Mouse (Mus musculus): ENCODE measurements around the gene Sec14l1. TPM values are rescaled to one million over a fixed set of nuclear protein-coding genes. Genes with fewer than 3 reads are reported as not detected.

Sec14l1 gene
- polyA plus RNA-seq, 1 experiment from 2014 or later, result 63.0 TPM

GRCm38 (mm10) chr11:117208151-117208673, 93.2 kb downstream of the Sec14l1 start:
- H3K9ac ChIP-seq, result no peak overlapping the region
- no peak overlapping the region for H3K27ac ChIP-seq (replicated peaks)
- H3K9me3 ChIP-seq, result no peaks in the 10 kb centered on the region
- no peaks in the 10 kb centered on the region for H3K4me1 ChIP-seq (replicated peaks)
- 60% methylated on average over 8 of the region's 8 CpGs for WGBS
- H3K4me3 ChIP-seq, result no peak overlapping the region
- no peak for ATAC-seq (ENCODE audit: low FRiP score, low read depth)
- no peaks in the 10 kb centered on the region for H3K36me3 ChIP-seq
- no peaks in the 10 kb centered on the region for H3K27me3 ChIP-seq
- H3K4me2 ChIP-seq, result no peak overlapping the region

Small RNA genes within 50 kb of the gene (microRNA-seq; reads per million reads assigned to microRNA genes)
- gene Gm24323 (not detected), gene Mir6516 (2.2 reads per million, percentile 3 among the genes with 10 or more reads in this experiment)

Other genes starting within 250 kb of the Sec14l1 start
- gene Mgat5b, start 196.3 kb upstream of the Sec14l1 start, polyA plus RNA-seq (2015; fragmentation: Nextera tagmentation; extraction: Ambion mirVana), result 25.3 and 31.0 TPM in 2 replicates
- 107 and 111 TPM in 2 replicates for gene Sept9, start 84.5 kb downstream of the Sec14l1 start, polyA plus RNA-seq (2015; fragmentation: Nextera tagmentation; extraction: Ambion mirVana)

All from hindbrain, embryonic 15.5 days (tissue).